Mouse (Mus musculus) heart, embryonic 14.5 days (tissue): ENCODE measurements around the gene A030014E15Rik. TPM values are rescaled to one million over a fixed set of nuclear protein-coding genes. Genes with fewer than 3 reads are reported as not detected.
"Not testable (repeated sequence)": the region's sequence is repeated elsewhere in the genome, so short reads cannot be mapped to it uniquely, and the experiment has no call there.

ENCODE experiments used
- ATAC-seq: fragments of 200-750 bp; cut with Nextera tagmentation; 2 replicates; pipeline ENCODE4 v1.8.0; 2017; ENCODE audit warnings: low read depth, moderate TSS enrichment; ENCODE audit not compliant: insufficient number of reproducible peaks, insufficient read depth, low FRiP score
- H3K27ac ChIP-seq, 2 experiments: fragments of 200-500 bp in 1 of 2; fragments of 300-500 bp in 1 of 2; sonication (generic) in 1 of 2; replicated peaks in 1 of 2; 2 replicates each; pipeline ENCODE4 v1.5.1; 2012 to 2014; ENCODE audit warnings: low read depth in 2 of 2, low read length in 2 of 2, control low read depth in 1 of 2, mild to moderate bottlenecking in 1 of 2, mixed read lengths in 1 of 2; ENCODE audit not compliant: control insufficient read depth in 1 of 2, insufficient read depth in 1 of 2
- H3K27me3 ChIP-seq: fragments of 300-500 bp; sonication (generic); 2 replicates; pipeline ENCODE4 v1.6.1; 2014; ENCODE audit warnings: mild to moderate bottlenecking, low read length, control low read depth; ENCODE audit not compliant: control insufficient read depth, insufficient read depth
- H3K36me3 ChIP-seq: fragments of 300-500 bp; sonication (generic); 2 replicates; pipeline ENCODE4 v1.6.1; 2014; ENCODE audit warnings: mild to moderate bottlenecking, control low read depth, low read length, mixed read lengths; ENCODE audit not compliant: control insufficient read depth, insufficient read depth
- H3K4me1 ChIP-seq, 2 experiments: fragments of 200-500 bp in 1 of 2; fragments of 300-500 bp in 1 of 2; sonication (generic) in 1 of 2; 2 replicates each; pipeline ENCODE4 v1.6.1; 2012 to 2014; ENCODE audit warnings: low read length in 2 of 2, control low read depth in 1 of 2, mixed read lengths in 1 of 2; ENCODE audit not compliant: control insufficient read depth in 2 of 2, insufficient read depth in 2 of 2
- H3K4me2 ChIP-seq: fragments of 300-500 bp; sonication (generic); 2 replicates; pipeline ENCODE4 v1.6.1; 2014; ENCODE audit warnings: mild to moderate bottlenecking, low read length
- H3K4me3 ChIP-seq, 2 experiments: fragments of 200-500 bp in 1 of 2; fragments of 300-500 bp in 1 of 2; sonication (generic) in 1 of 2; 2 replicates each; pipeline ENCODE4 v1.5.1; 2012 to 2014; ENCODE audit warnings: low read length in 2 of 2, mild to moderate bottlenecking in 2 of 2, control low read depth in 1 of 2, low read depth in 1 of 2, moderate library complexity in 1 of 2; ENCODE audit not compliant: control insufficient read depth in 1 of 2, insufficient read depth in 1 of 2
- H3K9ac ChIP-seq: fragments of 300-500 bp; sonication (generic); 2 replicates; pipeline ENCODE4 v1.6.1; 2014; ENCODE audit warnings: mild to moderate bottlenecking, low read length
- H3K9me3 ChIP-seq: fragments of 300-500 bp; sonication (generic); 2 replicates; pipeline ENCODE4 v1.6.1; 2016; ENCODE audit warnings: low read length, control low read depth; ENCODE audit not compliant: control insufficient read depth
- WGBS: fragments of 180-500 bp; shearing (Covaris S2); extraction: QIAGEN DNeasy Blood & Tissue Kit; methylation state at CpG from one replicate; pipeline ENCODE4 v1.1.7; 2014; 5-methylcytosine and 5-hydroxymethylcytosine counted together
- polyA plus RNA-seq: library from polyadenylated mRNA; unstranded; fragments of >200 nt; fragmentation: Nextera tagmentation; extraction: Ambion mirVana; gene quantifications from 2 replicates; pipeline ENCODE4 v1.2.1, GENCODE M21; 2014

A030014E15Rik gene
- polyA plus RNA-seq, 1 experiment from 2014 or later, result not detected

DNA sequence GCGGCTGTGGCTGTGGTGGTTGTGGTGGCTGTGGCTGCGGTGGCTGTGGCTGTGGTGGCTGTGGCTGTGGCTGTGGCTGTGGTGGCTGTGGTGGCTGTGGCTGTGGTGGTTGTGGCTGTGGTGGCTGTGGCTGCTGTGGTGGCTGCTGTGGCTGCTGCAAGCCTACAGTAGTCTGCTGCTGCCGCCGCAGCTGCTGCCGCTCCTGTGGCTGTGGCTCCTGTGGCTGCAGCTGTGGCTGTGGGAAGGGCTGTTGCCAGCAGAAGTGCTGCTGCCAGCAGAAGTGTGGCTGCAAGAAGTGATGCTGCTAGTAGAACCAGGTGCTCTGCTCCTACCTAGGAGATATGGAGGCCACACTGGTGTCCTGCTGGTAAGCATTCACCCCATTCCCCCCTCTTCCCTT is 11.3 kb upstream of the A030014E15Rik start:
- H3K4me3 ChIP-seq, H3K27me3 ChIP-seq, H3K9ac ChIP-seq, ATAC-seq, H3K4me1 ChIP-seq, H3K36me3 ChIP-seq, H3K9me3 ChIP-seq, H3K4me2 ChIP-seq, H3K27ac ChIP-seq: not testable (repeated sequence)
- 94% methylated on average over 5 of the region's 5 CpGs for WGBS

DNA sequence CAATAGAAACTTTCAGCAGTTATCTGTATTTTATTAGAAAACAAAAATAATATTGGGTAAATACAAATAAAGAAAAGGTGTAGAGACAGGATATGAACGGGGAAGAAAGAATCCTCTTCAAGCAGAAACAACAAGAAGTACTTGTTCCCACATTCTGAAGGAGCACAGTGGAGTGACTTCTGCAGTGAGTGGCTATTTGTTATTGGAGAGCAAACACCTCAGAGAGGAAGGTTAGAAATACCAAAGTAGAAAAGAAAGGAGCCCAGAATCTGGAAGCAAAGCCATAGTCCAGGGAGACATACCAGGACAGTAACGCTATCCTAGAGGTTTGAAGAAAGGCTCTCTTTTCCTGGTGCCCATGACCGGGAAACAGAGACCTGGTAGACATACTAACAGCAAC is 5.8 kb downstream of the A030014E15Rik start:
- H3K9me3 ChIP-seq, H3K4me3 ChIP-seq, H3K36me3 ChIP-seq, H3K27ac ChIP-seq, H3K4me2 ChIP-seq, H3K27me3 ChIP-seq, H3K4me1 ChIP-seq, ATAC-seq, H3K9ac ChIP-seq: not testable (repeated sequence)
- WGBS, result 86% methylated on average over 1 of the region's 3 CpGs

DNA sequence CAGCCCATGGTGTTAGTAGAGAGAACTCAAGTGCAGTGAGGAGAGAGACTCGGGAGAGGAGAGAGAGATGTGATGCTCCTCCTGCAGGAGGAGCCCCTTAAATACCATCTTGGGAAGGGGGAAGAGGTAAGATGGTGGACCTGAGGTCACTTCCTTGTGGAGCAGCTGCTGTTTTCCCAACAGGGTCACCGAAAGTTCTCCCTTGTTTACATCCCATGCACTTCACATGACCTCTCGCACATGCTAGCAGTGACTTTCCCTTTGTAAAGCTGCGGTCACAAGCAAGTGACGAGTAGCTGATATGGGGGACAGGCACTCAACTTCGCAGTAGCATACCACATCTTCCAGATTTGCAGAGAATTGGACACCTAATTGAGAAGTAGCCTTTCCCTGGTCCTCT is 6.6 kb downstream of the A030014E15Rik start, which contains the start of gene Gm6217:
Gene Gm6217, minus strand, starts transcription at position 74 of the 400 bp plus-strand sequence.
- H3K27ac ChIP-seq, ATAC-seq, H3K4me1 ChIP-seq, H3K36me3 ChIP-seq, H3K9me3 ChIP-seq, H3K27me3 ChIP-seq, H3K9ac ChIP-seq, H3K4me3 ChIP-seq, H3K4me2 ChIP-seq: not testable (repeated sequence)
- WGBS, result no CpG with 5 or more reads among the region's 6 CpGs

DNA sequence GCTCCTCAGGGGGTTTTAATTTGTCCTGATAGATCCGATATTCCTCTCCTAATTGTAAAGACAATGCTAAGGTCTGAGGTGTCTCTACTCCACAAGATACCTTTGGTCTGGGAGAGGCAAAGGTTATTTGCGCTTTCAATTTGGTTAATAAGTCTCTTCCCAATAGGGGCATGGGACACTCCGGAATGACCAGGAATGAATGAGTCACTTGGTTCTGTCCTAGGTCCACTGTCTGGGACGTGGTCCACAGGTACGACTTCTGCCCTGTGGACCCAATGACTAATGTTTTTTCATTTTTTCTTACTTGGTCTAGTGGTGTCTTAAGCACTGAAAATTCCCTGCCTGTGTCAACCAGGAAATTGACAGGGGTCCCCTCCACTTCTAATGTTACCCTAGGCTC is 13.9 kb downstream of the A030014E15Rik start:
- Histone ChIP-seq H3K4me1 (no peaks in the 10 kb centered on the region), H3K27me3 (no peaks in the 10 kb centered on the region)
- WGBS, result 83% methylated on average over 5 of the region's 5 CpGs

DNA sequence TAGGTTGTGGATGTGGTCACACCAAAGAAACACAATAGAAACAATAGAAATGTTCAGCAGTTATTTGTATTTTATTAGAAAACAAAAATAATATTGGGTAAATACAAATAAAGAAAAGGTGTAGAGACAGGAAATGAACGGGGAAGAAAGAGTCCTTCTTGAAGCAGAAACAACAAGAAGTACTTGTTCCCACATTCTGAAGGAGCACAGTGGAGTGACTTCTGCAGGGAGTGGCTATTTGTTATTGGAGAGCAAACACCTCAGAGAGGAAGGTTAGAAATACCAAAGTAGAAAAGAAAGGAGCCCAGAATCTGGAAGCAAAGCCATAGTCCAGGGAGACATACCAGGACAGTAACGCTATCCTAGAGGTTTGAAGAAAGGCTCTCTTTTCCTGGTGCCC is 17.8 kb downstream of the A030014E15Rik start:
- H3K9me3 ChIP-seq, H3K27ac ChIP-seq, H3K36me3 ChIP-seq, H3K4me1 ChIP-seq, H3K4me3 ChIP-seq, H3K27me3 ChIP-seq, ATAC-seq, H3K4me2 ChIP-seq, H3K9ac ChIP-seq: not testable (repeated sequence)
- 68% methylated on average over 1 of the region's 2 CpGs for WGBS

More for the DNA sequence above, 13.9 kb downstream of the A030014E15Rik start:
- Histone ChIP-seq H3K9me3 (peaks cover 11% of the 10 kb centered on the region; the same call in 1 of the 2 replicates), H3K9ac (no peak overlapping the region), H3K27ac (no peak overlapping the region), H3K4me2 (no peak overlapping the region), H3K4me3 (no peak overlapping the region), H3K36me3 (no peaks in the 10 kb centered on the region)
- ATAC-seq, result no peak

DNA sequence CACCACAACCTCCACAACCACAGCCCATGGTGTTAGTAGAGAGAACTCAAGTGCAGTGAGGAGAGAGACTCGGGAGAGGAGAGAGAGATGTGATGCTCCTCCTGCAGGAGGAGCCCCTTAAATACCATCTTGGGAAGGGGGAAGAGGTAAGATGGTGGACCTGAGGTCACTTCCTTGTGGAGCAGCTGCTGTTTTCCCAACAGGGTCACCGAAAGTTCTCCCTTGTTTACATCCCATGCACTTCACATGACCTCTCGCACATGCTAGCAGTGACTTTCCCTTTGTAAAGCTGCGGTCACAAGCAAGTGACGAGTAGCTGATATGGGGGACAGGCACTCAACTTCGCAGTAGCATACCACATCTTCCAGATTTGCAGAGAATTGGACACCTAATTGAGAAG is 18.6 kb downstream of the A030014E15Rik start, which contains the start of gene A030003K21Rik:
Gene A030003K21Rik, minus strand, starts transcription at position 94 of the 400 bp plus-strand sequence.
- H3K36me3 ChIP-seq, H3K9ac ChIP-seq, H3K9me3 ChIP-seq, H3K4me3 ChIP-seq, H3K4me2 ChIP-seq, H3K27ac ChIP-seq, ATAC-seq, H3K4me1 ChIP-seq, H3K27me3 ChIP-seq: not testable (repeated sequence)
- no CpG with 5 or more reads among the region's 6 CpGs for WGBS

DNA sequence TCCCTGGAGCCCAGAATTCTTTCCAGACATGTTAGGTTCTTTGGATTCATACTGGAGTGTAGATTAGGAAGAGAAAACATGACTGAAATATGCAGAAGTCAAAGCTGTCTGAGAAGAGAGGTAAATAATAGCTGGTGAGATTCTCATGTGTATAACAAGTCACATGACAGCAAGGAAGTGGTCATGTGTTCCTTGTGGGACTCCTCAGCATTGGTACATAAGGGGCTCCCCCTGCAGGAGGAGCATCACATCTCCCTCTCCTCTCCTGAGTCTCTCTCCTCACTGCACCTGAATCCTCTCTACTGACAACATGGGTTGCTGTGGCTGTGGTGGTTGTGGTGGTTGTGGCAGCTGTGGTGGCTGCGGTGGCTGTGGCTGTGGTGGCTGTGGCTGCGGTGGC is 21.3 kb downstream of the A030014E15Rik start:
- H3K27ac ChIP-seq, result not testable (repeated sequence)

DNA sequence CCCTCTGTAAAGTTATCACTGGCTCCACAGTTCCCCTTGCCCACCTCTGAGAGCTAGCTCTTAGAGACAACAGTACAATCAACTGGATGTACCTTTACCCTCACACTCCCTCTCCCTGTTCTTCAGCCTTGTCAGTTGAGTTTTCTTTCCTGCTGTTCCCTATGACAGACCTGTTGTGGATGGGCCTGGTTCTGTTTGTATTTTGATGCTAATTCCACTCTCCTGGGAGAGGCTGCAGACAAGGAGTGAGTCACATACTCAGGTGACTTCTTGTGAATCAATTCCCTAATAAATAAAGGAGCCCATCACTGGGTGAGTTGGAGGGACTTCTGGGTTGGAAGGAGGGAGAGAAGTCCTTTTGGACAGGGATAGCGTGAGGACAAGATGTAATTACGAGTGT is 23.9 kb downstream of the A030014E15Rik start:
- H3K9me3 ChIP-seq, result no peaks in the 10 kb centered on the region
- H3K27me3 ChIP-seq, result no peaks in the 10 kb centered on the region
- H3K4me1 ChIP-seq, result peaks cover 0 to 4% of the 10 kb centered on the region in 2 experiments; a peak in 2 of 4 replicates
- no peak for ATAC-seq
- no peak overlapping the region for H3K4me2 ChIP-seq
- 71% methylated on average over 2 of the region's 2 CpGs for WGBS
- H3K27ac ChIP-seq, result no peak overlapping the region
- no peak overlapping the region for H3K4me3 ChIP-seq
- no peaks in the 10 kb centered on the region for H3K36me3 ChIP-seq
- H3K9ac ChIP-seq, result no peak overlapping the region

More for the DNA sequence above, 21.3 kb downstream of the A030014E15Rik start:
- WGBS, result 100% methylated on average over 2 of the region's 2 CpGs
- not testable (repeated sequence) for H3K4me1 ChIP-seq, H3K9ac ChIP-seq, H3K9me3 ChIP-seq, H3K27me3 ChIP-seq, H3K4me2 ChIP-seq, H3K4me3 ChIP-seq, ATAC-seq, H3K36me3 ChIP-seq
